Mouse (Mus musculus) embryonic fibroblast, embryonic 13.5 days (primary cell): Measurements from ENCODE around the gene Tcn2. TPM values are rescaled to one million over a fixed set of nuclear protein-coding genes. Genes with fewer than 3 reads are reported as not detected.
"Not testable (repeated sequence)": the region's sequence is repeated elsewhere in the genome, so short reads cannot be mapped to it uniquely, and the experiment has no call there.

ENCODE experiments used
- H3K27ac ChIP-seq: 2 replicates; pipeline ENCODE4 v1.5.1; 2012; ENCODE audit warnings: low read length, control low read depth, inconsistent platforms; ENCODE audit not compliant: insufficient read depth
- H3K4me1 ChIP-seq: 2 replicates; pipeline ENCODE4 v1.6.1; 2011; ENCODE audit warnings: low read length; ENCODE audit not compliant: control insufficient read depth, insufficient read depth
- H3K4me3 ChIP-seq: 2 replicates; pipeline ENCODE4 v1.5.1; 2011; ENCODE audit warnings: mild to moderate bottlenecking, control low read depth, low read length; ENCODE audit not compliant: insufficient read depth
- CTCF ChIP-seq: IDR thresholded peaks from 2 replicates; pipeline ENCODE4 v1.5.1; 2011; ENCODE audit warnings: mild to moderate bottlenecking, control low read depth, low read length, moderate library complexity, borderline replicate concordance; ENCODE audit not compliant: insufficient read depth
- POLR2A ChIP-seq: IDR thresholded peaks from 2 replicates; pipeline ENCODE4 v1.6.1; 2011; ENCODE audit warnings: low read depth, mild to moderate bottlenecking, control low read depth, low read length, moderate library complexity
- polyA plus RNA-seq: library from polyadenylated mRNA; stranded (reverse); fragments of >200 nt; gene quantifications from 2 replicates; pipeline ENCODE4 v1.2.4, GENCODE M21; 2011; ENCODE audit warnings: low read depth; ENCODE audit not compliant: missing spikeins, insufficient read length

Gene Tcn2
- polyA plus RNA-seq, 1 experiment, result 75.4 TPM

DNA sequence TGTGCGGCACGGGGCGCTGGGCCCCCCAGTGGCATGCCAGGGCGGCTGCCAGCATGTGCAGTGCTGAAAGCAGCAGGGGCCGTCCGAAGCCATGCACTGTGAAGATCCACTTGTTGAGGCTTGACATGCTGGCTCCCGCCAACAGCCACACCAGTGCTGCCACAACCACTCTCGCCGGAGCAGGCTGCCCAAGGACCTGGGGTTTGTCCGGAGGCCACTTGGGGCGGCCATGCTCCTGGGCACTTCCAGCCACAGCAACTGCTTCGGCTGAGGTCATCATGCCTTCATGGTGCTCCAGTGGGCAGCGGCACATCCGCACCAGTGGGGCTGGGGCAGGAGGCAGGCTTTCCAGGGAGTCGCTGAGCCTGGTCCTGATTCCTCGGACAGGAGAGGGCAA, 19.1 kb downstream of the Tcn2 start:
- 0 out of 2 replicates have a peak, but pooled peaks cover 8% of the 10 kb centered on the region for H3K4me1 ChIP-seq
- peak overlapping the region; percentile 65 for H3K4me3 ChIP-seq
- TF ChIP-seq POLR2A, result no peak
- peak overlapping the region; percentile 79 for H3K27ac ChIP-seq

DNA sequence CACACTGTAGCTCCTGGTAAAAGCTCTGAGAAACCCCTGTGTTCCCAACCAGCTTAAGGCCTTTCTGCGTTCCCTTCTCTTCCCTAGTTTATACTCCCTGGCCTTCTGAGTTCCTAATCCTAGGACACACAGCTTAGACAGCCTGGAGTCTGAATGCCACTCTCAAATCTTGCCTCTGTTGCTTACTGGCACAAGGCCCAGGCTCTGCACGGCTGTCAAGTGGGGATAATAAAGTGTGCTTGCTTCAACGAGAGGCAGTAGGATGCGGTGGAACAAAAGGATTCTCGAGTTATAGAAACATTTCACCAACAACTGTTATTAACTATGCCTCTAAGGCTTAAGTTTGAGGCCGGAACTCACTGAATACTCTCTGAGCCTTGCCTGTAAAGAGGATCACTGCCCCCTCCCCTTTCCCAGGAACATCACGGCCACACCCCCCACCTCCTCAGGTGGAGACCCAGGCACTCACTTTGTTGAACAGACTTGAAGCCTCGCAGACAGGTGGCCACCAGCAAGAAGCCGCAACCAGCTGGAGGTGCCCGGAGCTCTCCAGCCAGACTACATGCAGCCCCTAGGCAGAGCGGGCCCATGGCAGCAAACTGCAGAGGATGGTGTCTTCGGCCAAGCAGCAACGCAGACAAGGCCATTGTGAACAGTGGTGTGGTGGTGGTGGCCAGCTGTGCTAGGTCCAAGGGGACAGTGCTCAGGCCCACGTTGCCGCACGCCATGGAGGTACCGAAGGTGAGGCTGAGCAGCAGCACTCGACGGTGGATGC, 19.7 kb downstream of the Tcn2 start:
- TF ChIP-seq CTCF (0 out of 2 replicates have a peak, but pooled peaks have one; percentile 17), POLR2A (no peak)
- Histone ChIP-seq H3K27ac (peak overlapping the region; percentile 79; the same call in 1 of the 2 replicates), H3K4me3 (peak overlapping the region; percentile 65), H3K4me1 (0 out of 2 replicates have a peak, but pooled peaks cover 8% of the 10 kb centered on the region)

DNA sequence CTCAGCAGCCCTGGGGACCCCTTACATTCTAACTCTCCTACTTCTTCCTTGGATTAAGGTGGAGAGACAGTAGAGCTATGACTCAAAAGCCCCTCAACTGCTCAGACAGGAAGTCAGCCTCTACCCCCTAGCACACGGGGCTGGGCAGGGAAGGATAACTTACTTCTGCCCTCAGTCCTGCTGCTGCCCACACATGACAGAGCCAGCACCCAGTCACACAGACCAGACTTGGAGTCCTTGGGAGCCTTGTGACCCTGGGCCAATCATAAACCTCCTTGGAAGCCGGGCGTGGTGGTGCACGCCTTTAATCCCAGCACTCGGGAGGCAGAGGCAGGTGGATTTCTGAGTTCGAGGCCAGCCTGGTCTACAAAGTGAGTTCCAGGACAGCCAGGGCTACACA, 20.5 kb downstream of the Tcn2 start:
- H3K4me1 ChIP-seq, result not testable (repeated sequence)
- peak overlapping the region; percentile 65 for H3K4me3 ChIP-seq
- peak overlapping the region; percentile 23; the same call in 1 of the 2 replicates for H3K27ac ChIP-seq

DNA sequence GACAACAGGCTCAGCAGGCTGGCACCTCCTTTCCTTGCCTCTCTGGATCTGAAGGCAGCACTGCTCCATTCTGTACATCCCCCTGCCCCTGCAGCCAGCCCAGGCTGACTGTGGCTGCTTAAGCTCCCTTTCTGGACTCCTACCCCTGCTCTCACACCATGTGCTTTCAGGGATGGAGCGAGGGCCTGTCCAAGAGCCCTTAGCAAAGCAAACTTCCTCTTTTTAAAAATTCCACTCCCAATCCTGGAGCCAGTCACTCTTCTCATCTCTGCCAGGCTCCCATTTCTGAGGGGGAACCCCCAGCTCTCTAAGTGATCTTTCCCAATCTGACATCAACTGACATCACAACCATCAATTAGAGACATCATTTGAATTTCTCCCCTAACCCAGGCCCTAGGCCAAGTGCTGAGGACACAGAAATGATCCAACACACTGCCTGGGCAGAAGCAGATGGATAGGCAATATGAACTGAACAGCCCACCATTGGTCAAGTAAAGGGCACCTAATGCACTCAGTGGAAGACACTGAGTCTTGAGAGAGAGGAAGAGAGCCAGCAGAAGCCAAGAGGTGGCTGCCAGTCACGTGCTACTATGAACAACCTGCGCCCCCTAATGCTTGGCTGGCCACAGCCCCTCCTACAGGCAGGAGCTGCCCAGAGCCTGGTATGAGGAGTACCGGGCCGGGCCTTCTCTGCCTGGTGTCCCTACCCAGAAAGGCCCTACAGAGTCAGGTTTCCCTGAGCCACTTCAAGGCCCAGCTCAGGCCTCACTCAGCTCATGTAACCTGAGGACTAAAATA, 21.2 kb downstream of the Tcn2 start:
- H3K4me1 ChIP-seq, result 0 out of 2 replicates have a peak, but pooled peaks cover 6% of the 10 kb centered on the region
- peak overlapping the region; percentile 65 for H3K4me3 ChIP-seq
- TF ChIP-seq POLR2A, result no peak
- TF ChIP-seq CTCF, result 0 out of 2 replicates have a peak, but pooled peaks have one; percentile 6
- peak overlapping the region; percentile 23; the same call in 1 of the 2 replicates for H3K27ac ChIP-seq

DNA sequence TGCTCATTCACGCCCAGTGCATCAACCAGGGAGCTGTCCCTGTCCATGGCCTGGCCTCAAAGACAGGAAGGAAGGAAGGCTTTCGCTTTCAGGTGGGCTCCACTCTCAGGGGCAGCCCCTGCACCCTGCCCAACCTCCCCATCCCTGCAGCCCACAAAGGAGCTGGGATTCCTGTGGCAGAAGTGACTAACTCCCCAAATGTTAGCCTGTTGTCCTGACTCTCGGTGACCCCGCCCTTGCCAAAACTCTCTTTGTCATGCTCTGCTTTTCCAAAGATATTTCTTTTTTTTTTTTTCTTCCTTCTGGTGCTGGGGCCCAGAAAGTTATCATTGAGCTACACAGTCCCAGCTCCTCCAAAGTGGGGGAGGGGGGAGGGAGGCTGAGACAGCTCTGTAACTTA, 22.7 kb downstream of the Tcn2 start:
- peak overlapping the region; percentile 38 for H3K27ac ChIP-seq

DNA sequence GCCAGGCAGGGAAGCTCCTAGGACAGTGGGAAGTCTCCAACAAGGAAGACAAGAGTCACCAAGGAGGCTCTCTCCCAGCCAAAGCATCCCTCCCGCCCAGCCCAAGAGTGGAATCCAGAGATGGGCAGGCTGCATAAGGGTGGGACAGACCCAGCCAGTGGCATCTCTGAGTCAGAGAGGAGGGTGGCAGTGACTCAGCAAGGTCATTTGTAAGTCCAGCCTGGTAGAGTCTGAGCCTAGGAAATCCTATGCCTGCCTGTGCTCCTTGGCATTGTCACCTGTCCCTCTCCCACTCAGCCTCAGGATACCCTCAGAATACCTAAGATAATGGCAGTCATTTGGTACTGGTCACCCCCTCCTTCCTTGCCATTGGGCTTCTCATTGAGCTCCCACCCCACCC, 26.5 kb downstream of the Tcn2 start:
- no peak for TF ChIP-seq CTCF
- no peak for TF ChIP-seq POLR2A
- Histone ChIP-seq H3K4me3 (no peak overlapping the region), H3K27ac (no peak overlapping the region), H3K4me1 (0 out of 2 replicates have a peak, but pooled peaks cover 4% of the 10 kb centered on the region)

More for the DNA sequence above, 22.7 kb downstream of the Tcn2 start:
- TF ChIP-seq POLR2A, result no peak
- no peak for TF ChIP-seq CTCF
- 0 out of 2 replicates have a peak, but pooled peaks cover 4% of the 10 kb centered on the region for H3K4me1 ChIP-seq
- no peak overlapping the region for H3K4me3 ChIP-seq

DNA sequence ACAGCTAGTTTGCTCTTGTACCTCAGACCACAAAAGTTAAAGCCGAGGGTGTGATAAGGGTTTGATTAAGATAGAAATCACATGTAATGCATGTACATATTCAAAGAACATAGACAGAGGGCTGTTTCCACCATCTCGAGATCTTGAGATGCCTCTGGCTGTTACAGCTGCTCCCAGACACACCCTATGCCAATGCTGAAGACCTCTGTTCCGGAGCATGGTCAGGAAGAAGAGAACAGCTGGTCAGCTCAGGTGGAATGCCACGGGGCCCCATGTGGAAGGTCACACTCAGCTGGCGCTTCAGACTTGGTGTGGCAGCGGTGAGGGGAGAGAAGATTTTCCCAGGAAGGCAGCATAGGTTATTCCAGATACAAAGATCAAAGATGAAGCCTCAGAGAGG, 27.3 kb downstream of the Tcn2 start:
- TF ChIP-seq CTCF (no peak), POLR2A (no peak)
- H3K4me1 ChIP-seq, result 0 out of 2 replicates have a peak, but pooled peaks cover 2% of the 10 kb centered on the region
- H3K4me3 ChIP-seq, result no peak overlapping the region
- no peak overlapping the region for H3K27ac ChIP-seq

DNA sequence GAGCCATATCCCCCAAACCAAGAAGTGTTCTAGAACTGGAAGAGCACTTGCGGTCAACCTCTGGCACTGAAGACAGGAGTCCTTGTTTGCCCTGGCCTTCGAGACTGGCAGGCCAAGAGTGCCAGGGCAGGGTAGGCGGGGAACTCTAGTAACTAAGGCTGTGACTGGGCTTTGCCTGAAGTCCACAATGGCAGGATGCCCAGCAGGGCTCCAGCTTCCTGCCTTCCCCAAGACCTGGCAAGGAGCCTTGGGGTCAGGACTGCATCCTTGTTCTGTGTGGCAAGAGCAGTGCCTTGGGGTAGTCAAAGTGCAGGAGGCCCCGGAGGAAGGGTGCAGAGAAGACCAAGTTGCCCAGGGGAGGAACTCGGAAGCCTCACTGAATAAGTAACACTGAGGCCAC, 28.9 kb downstream of the Tcn2 start:
- Histone ChIP-seq H3K4me3 (no peak overlapping the region), H3K4me1 (0 out of 2 replicates have a peak, but pooled peaks cover 2% of the 10 kb centered on the region), H3K27ac (no peak overlapping the region)
- no peak for TF ChIP-seq CTCF
- TF ChIP-seq POLR2A, result no peak

DNA sequence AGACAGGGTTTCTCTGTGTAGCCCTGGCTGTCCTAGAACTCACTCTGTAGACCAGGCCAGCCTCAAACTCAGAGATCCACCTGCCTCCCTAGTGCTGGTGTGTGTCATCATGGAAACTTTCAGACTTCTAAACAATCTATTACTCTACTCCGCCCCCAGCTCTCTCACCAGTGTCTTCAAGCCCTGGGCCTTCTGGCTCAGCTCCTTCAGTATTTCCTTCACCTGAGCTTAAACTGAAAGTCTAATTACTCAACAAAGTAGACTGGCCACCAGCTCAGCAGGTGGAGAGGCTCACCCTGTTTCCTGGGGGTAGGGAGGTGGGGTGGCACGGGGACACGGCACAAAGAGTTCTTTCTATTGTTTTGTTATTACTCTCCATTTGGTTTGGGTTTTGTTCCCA, 29.4 kb downstream of the Tcn2 start:
- Histone ChIP-seq H3K27ac (no peak overlapping the region), H3K4me1 (0 out of 2 replicates have a peak, but pooled peaks cover 2% of the 10 kb centered on the region), H3K4me3 (no peak overlapping the region)
- TF ChIP-seq CTCF (no peak), POLR2A (no peak)

DNA sequence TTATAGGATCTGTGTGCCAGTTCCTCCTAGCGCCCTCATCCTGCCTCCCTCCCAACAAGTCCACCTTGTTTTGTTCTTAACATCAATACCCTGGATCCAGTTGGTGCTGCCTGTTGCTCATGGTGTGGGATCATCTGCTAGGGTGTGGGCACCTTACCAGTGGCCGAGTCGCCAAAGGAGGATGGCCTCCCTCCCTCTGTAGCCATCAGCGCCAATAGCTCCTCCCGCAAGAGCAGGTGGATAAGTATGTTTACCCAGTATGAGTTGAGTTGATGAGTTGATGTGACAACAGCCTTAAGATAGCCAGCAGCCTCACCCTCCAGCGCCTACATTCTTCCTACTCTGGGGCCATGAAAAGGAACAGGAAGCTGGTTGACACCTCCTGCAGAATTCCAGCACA, 31.7 kb downstream of the Tcn2 start:
- TF ChIP-seq POLR2A (no peak), CTCF (no peak)

More for the DNA sequence above, 31.7 kb downstream of the Tcn2 start:
- no peak overlapping the region for H3K27ac ChIP-seq
- 0 out of 2 replicates have a peak, but pooled peaks cover 2% of the 10 kb centered on the region for H3K4me1 ChIP-seq
- H3K4me3 ChIP-seq, result no peak overlapping the region
